Mouse (Mus musculus) embryonic facial prominence, embryonic 11.5 days (tissue): Measurements from ENCODE around the gene Ddx10. TPM values are rescaled to one million over a fixed set of nuclear protein-coding genes. Genes with fewer than 3 reads are reported as not detected.

Experiments used
- ATAC-seq: fragments of 200-750 bp; cut with Nextera tagmentation; replicated peaks from 2 replicates; pipeline ENCODE4 v1.8.0; 2017; ENCODE audit warnings: low read depth; ENCODE audit not compliant: insufficient number of reproducible peaks, low FRiP score, low TSS enrichment
- DNase-seq: peaks from one replicate; pipeline ENCODE4 v3.0.0-alpha.2; 2015; ENCODE audit warnings: low spot score
- H3K27ac ChIP-seq: fragments of 300-500 bp; sonication (generic); replicated peaks from 2 replicates; pipeline ENCODE4 v1.5.1; 2014; ENCODE audit warnings: mild to moderate bottlenecking, low read depth, low read length, control low read depth
- H3K27me3 ChIP-seq: fragments of 300-500 bp; sonication (generic); 2 replicates; pipeline ENCODE4 v1.6.1; 2014; ENCODE audit warnings: mild to moderate bottlenecking, low read length, moderate library complexity, mixed read lengths; ENCODE audit not compliant: control insufficient read depth, insufficient read depth
- H3K36me3 ChIP-seq: fragments of 300-500 bp; sonication (generic); replicated peaks from 2 replicates; pipeline ENCODE4 v1.6.1; 2014; ENCODE audit warnings: low read depth, mild to moderate bottlenecking, low read length, moderate library complexity, mixed read lengths; ENCODE audit not compliant: control insufficient read depth, insufficient read depth
- H3K4me1 ChIP-seq: fragments of 300-500 bp; sonication (generic); 2 replicates; pipeline ENCODE4 v1.6.1; 2014; ENCODE audit warnings: low read length, mixed read lengths; ENCODE audit not compliant: control insufficient read depth, insufficient read depth
- H3K4me2 ChIP-seq: fragments of 300-500 bp; sonication (generic); 2 replicates; pipeline ENCODE4 v1.6.1; 2014; ENCODE audit warnings: low read depth, mild to moderate bottlenecking, control low read depth, low read length, moderate library complexity
- H3K4me3 ChIP-seq: fragments of 300-500 bp; sonication (generic); 2 replicates; pipeline ENCODE4 v1.5.1; 2014; ENCODE audit warnings: low read depth, low read length, control low read depth
- H3K9ac ChIP-seq: fragments of 300-500 bp; sonication (generic); replicated peaks from 2 replicates; pipeline ENCODE4 v1.6.1; 2014; ENCODE audit warnings: mild to moderate bottlenecking, control low read depth, low read length
- H3K9me3 ChIP-seq: fragments of 300-500 bp; sonication (generic); replicated peaks from 2 replicates; pipeline ENCODE4 v1.6.1; 2016; ENCODE audit warnings: mild to moderate bottlenecking, low read length, inconsistent platforms, mixed read lengths; ENCODE audit not compliant: control insufficient read depth
- WGBS: fragments of 180-500 bp; shearing (Covaris S2); extraction: QIAGEN DNeasy Blood & Tissue Kit; methylation state at CpG from one replicate; pipeline ENCODE4 v1.1.7; 2014; 5-methylcytosine and 5-hydroxymethylcytosine counted together
- polyA plus RNA-seq: library from polyadenylated mRNA; unstranded; fragments of >200 nt; fragmentation: Nextera tagmentation; extraction: Ambion mirVana; gene quantifications from 2 replicates; pipeline ENCODE4 v1.2.1, GENCODE M21; 2014

Gene Ddx10
- polyA plus RNA-seq, 1 experiment from 2014 or later, result 37.4 TPM

- 67% methylated on average over 3 of the region's 3 CpGs for WGBS
- Histone ChIP-seq H3K36me3 (no peaks in the 10 kb centered on the region), H3K4me2 (no peak overlapping the region), H3K9ac (no peak overlapping the region), H3K9me3 (no peaks in the 10 kb centered on the region), H3K27ac (no peak overlapping the region), H3K4me1 (no peaks in the 10 kb centered on the region), H3K27me3 (no peaks in the 10 kb centered on the region), H3K4me3 (no peak overlapping the region)
- DNase-seq (no peak), ATAC-seq (no peak)
Measured at GRCm38 (mm10) chr9:53077626-53078025, 170.2 kb downstream of the Ddx10 start.

- no peak overlapping the region for H3K4me2 ChIP-seq
- no peaks in the 10 kb centered on the region for H3K9me3 ChIP-seq
- no peaks in the 10 kb centered on the region for H3K4me1 ChIP-seq
- no peaks in the 10 kb centered on the region for H3K36me3 ChIP-seq
- WGBS, result 82% methylated on average over 3 of the region's 3 CpGs
- H3K4me3 ChIP-seq, result no peak overlapping the region
- H3K27me3 ChIP-seq, result no peaks in the 10 kb centered on the region
- DNase-seq, result no peak
- ATAC-seq, result no peak
- H3K9ac ChIP-seq, result no peak overlapping the region
- no peak overlapping the region for H3K27ac ChIP-seq
Measured at GRCm38 (mm10) chr9:53075931-53076330, 171.9 kb downstream of the Ddx10 start.

- DNase-seq (no peak), ATAC-seq (no peak)
- no peaks in the 10 kb centered on the region for H3K4me1 ChIP-seq
- H3K4me3 ChIP-seq, result no peak overlapping the region
- H3K27me3 ChIP-seq, result no peaks in the 10 kb centered on the region
- 85% methylated on average over 3 of the region's 3 CpGs for WGBS
- no peaks in the 10 kb centered on the region for H3K36me3 ChIP-seq
- no peaks in the 10 kb centered on the region for H3K9me3 ChIP-seq
- H3K9ac ChIP-seq, result no peak overlapping the region
- H3K27ac ChIP-seq, result no peak overlapping the region
- no peak overlapping the region for H3K4me2 ChIP-seq
Measured at GRCm38 (mm10) chr9:53074443-53074842, 173.4 kb downstream of the Ddx10 start.

GRCm38 (mm10) chr9:53073576-53074112 is 174.2 kb downstream of the Ddx10 start:
- ATAC-seq, result no peak
- no peaks in the 10 kb centered on the region for H3K36me3 ChIP-seq
- H3K9me3 ChIP-seq, result no peaks in the 10 kb centered on the region
- no peaks in the 10 kb centered on the region for H3K27me3 ChIP-seq
- 75% methylated on average over 10 of the region's 10 CpGs for WGBS
- no peaks in the 10 kb centered on the region for H3K4me1 ChIP-seq
- no peak overlapping the region for H3K27ac ChIP-seq
- no peak overlapping the region for H3K4me3 ChIP-seq
- no peak overlapping the region for H3K9ac ChIP-seq
- H3K4me2 ChIP-seq, result no peak overlapping the region
- no peak for DNase-seq

- ATAC-seq (no peak), DNase-seq (no peak)
- Histone ChIP-seq H3K4me1 (no peaks in the 10 kb centered on the region), H3K9me3 (no peaks in the 10 kb centered on the region), H3K9ac (no peak overlapping the region), H3K27me3 (no peaks in the 10 kb centered on the region), H3K36me3 (no peaks in the 10 kb centered on the region), H3K4me3 (no peak overlapping the region), H3K4me2 (no peak overlapping the region), H3K27ac (no peak overlapping the region)
- WGBS, result 92% methylated on average over 9 of the region's 9 CpGs
Measured at GRCm38 (mm10) chr9:53072088-53072487, 175.8 kb downstream of the Ddx10 start.

- H3K9me3 ChIP-seq, result no peaks in the 10 kb centered on the region
- 84% methylated on average over 12 of the region's 12 CpGs for WGBS
- H3K4me2 ChIP-seq, result no peak overlapping the region
- no peaks in the 10 kb centered on the region for H3K27me3 ChIP-seq
- H3K36me3 ChIP-seq, result no peaks in the 10 kb centered on the region
- no peak for ATAC-seq
- no peak overlapping the region for H3K27ac ChIP-seq
- H3K4me3 ChIP-seq, result no peak overlapping the region
- no peak overlapping the region for H3K9ac ChIP-seq
- no peak for DNase-seq
- no peaks in the 10 kb centered on the region for H3K4me1 ChIP-seq
Measured at GRCm38 (mm10) chr9:53070875-53071524, 176.9 kb downstream of the Ddx10 start.

GRCm38 (mm10) chr9:53068166-53068565 is 179.7 kb downstream of the Ddx10 start:
- Histone ChIP-seq H3K27ac (no peak overlapping the region), H3K4me1 (no peaks in the 10 kb centered on the region), H3K9ac (no peak overlapping the region), H3K9me3 (no peaks in the 10 kb centered on the region), H3K36me3 (no peaks in the 10 kb centered on the region), H3K27me3 (no peaks in the 10 kb centered on the region), H3K4me2 (no peak overlapping the region), H3K4me3 (no peak overlapping the region)
- ATAC-seq (no peak), DNase-seq (no peak)
- 89% methylated on average over 5 of the region's 5 CpGs for WGBS

GRCm38 (mm10) chr9:53066428-53066827 is 181.4 kb downstream of the Ddx10 start:
- no peak for ATAC-seq
- Histone ChIP-seq H3K4me1 (no peaks in the 10 kb centered on the region), H3K27ac (no peak overlapping the region), H3K4me2 (no peak overlapping the region), H3K36me3 (no peaks in the 10 kb centered on the region), H3K9me3 (no peaks in the 10 kb centered on the region), H3K27me3 (no peaks in the 10 kb centered on the region), H3K4me3 (no peak overlapping the region), H3K9ac (no peak overlapping the region)
- no peak for DNase-seq
- WGBS, result 40% methylated on average over 4 of the region's 4 CpGs
